Mouse (Mus musculus): ENCODE measurements around the gene Mrm1.
A peak's percentile ranks its signal among the peaks of the same experiment; 100 is the strongest.
"Not testable (repeated sequence)": the region's sequence is repeated elsewhere in the genome, so short reads cannot be mapped to it uniquely, and the experiment has no call there.

Mrm1 gene

DNA sequence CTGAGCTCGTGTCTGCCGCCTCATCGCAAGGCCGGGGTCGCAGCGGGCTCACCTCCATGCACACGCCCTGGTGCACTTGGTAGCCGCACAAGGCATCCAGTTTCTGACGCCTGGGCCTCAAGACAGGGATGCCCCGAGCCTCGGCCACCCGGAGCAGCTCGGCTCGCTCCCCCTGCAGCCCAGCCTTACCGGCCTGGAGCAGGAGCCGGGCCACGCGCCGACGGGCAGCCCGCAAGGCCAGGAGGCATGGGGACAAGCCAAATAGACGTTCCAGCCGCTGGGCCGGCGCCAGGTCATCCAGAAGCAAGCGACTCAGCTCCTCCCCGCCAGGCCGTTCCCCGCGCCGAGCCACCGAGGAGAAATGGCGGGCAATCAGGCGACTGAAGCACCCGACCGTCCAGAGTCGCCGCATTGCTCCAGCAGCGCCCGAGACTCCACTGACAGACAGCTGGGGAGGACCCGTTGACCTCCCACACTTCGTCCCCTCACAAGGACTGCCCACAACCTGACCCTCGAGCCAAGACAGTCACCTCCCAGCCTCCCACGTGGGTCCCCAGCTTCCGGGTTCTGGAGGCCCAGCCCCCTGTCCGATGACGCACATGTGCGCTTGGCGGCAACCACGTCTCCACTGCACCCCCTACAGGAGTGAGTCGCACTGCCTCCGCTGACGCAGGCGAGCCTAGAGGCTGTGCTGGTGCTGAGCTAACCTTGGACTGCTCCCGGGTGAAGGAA lies at the start of gene Mrm1:
Gene Mrm1, minus strand, starts transcription at position 555 of the 732 bp plus-strand sequence.
- peak; percentile 90 for DNase-seq

DNA sequence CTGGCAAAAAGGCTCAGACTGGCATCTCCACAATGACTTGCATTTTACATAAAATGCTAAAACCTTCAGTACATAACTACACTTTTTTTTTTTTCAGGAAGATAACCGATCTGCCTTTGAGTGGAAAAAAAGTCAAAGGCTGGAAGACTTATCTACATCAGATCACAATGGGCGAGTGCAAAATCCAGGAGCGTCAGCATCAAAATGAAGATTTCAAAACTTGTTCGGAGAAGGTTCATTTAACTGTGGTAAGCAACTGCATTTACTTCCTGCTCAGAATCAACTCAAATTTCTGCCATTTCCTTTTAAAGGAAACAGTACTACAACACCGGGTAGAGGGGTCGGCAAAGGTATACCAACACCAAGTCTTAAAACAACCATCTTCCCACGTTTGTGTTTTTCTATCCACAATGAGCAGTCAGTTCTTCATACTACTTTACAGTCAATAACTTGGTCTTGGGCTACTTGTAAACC lies 49.5 kb upstream of the Mrm1 start:
- DNase-seq = no peak

DNA sequence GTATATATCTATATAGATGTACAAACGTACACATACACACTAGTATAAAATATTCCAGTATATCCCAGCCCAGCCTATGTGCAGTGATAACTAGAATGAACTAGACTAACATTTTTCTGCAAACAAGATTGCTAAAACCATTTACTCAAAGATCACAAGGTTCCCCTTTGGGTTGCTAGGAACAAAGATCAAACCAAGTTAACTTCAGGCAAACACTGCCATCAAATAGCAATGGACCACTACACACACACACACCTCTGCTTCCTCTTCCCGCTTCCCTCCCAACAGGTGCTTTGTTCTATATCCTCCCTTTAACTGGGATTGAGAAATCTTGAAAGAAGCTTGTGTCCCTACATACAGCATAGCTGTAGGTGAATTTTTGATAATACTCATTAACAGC lies 48.3 kb upstream of the Mrm1 start:
- DNase-seq = no peak

DNA sequence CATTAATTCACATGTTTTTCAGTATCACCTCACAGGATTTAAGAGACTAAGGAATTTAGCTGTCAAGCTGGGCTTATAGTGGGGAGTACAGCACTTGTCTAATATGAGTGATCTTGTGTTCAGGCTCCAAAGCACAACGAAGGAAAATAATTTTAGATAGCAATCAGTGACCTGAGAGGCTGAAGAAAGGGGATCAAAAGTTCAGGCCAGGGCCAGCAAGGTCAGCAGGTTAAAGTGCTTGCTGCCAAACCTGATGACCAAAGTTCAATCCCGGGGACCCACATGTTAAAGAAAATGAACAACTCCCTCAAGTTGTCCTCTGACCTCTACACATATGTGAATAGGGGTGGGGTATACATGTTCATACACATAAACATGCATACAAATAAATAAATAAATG lies 46.0 kb upstream of the Mrm1 start:
- no peak for DNase-seq

DNA sequence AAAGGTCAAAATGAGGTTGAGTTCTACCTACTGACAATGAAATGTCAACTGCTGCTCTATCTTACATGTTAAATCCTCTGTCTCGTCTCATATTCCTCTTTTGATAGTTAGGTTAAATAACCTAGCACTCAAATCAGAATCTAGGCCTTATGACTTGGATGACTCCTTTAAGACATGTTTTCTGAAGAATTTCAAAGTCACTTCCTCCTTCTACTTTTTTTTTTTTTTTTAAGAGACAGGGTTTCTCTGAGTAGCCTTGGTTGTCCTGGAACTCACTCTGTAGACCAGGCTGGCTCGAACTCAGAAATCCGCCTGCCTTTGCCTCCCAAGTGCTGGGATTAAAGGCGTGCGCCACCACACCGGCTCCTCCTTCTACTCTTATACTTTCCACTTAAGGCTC lies 36.0 kb upstream of the Mrm1 start:
- no peak for DNase-seq

DNA sequence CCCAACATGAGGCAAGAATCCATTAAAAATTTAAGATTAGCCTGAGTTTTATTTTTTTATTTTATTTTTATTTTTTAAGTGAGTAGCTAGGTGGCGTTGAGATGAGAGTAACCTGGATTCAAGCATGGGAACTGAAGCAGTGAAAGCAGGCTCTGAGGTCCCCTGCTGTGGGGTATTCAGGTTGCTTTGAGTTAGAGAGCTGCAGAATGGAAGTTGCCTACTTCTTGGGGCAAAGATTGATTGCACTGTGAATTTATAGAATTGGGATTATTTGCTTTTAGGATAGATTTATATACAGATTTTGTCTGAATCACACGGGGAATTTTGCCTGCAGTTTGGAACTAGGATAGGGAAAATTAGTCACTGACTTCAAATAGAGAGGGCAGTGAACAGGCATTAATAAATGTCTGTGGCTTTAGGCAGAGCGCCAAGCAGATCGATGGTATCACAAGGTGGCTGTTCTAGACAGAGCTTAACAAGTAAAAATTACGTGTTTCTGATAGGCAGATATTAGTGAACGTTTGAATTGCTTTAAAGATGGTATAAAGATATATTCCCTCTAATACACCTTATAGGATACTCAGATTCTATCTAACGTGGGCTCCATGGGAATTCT lies 28.3 kb upstream of the Mrm1 start:
- no peak for DNase-seq

DNA sequence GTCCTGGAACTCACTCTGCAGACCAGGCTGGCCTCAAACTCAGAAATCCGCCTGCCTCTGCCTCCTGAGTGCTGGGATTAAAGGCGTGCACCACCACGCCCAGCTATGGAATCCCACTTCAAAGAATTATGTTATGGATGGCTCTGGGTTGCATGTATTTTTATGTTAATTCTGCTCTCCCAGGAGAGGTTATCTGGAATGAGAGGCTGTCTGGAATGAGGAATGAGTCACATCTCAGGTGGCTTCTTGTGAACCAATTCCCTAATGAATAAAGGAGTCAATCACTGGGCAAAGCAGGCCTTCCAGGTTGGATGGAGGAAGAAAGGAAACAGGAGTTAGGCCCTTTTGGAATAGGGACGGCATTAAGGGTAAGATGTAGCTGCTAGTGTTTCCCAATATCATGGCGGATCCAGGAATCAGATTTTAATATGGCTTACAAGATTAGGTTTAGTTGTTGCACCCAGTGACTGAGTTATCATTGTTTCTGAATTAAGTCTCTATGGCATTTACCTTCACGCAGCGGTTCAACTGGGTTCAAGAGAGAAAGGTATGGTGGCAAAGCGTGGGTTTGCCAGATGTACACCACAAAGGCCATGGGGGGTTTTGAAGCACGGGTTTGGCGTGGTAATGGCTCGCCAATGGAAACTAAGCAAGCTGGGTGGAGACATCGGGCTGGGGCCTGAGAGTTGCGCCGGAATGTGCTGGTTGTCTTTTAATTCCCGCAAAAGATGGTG lies 27.6 kb upstream of the Mrm1 start:
- no peak for DNase-seq

DNA sequence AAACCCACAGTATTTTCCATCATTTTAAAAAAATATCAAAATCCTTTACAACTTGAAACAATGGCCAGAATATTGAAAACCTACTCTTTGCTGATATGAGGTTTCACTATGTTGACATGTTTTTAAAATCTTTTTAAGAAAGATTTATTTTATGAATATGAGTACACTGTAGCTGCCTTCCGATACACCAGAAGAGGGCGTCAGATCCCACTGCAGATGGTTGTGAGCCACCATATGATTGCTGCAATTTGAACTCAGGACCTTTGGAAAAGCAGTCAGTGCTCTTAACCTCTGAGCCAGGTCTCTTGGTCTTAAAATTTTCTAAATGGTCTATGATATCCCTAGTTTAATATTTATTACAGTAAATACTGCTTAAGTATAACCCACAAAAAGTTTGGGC lies 20.0 kb upstream of the Mrm1 start:
- DNase-seq = no peak

DNA sequence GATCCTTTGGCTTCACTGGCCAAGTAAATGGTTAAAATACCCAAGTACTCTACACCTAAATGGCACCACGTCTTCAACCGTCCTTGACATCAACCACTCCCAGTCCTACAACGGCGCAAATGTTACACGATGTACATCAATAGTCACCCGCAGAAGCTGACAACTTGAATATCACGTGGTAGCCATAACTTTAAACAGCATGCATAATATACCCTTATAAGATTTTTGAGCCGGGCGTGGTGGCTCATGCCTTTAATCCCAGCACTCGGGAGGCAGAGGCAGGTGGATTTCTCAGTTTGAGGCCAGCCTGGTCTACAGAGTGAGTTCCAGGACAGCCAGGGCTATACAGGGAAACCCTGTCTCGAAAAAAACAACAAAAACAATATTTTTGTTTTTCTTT lies 10.2 kb upstream of the Mrm1 start:
- not testable (repeated sequence) for DNase-seq

DNA sequence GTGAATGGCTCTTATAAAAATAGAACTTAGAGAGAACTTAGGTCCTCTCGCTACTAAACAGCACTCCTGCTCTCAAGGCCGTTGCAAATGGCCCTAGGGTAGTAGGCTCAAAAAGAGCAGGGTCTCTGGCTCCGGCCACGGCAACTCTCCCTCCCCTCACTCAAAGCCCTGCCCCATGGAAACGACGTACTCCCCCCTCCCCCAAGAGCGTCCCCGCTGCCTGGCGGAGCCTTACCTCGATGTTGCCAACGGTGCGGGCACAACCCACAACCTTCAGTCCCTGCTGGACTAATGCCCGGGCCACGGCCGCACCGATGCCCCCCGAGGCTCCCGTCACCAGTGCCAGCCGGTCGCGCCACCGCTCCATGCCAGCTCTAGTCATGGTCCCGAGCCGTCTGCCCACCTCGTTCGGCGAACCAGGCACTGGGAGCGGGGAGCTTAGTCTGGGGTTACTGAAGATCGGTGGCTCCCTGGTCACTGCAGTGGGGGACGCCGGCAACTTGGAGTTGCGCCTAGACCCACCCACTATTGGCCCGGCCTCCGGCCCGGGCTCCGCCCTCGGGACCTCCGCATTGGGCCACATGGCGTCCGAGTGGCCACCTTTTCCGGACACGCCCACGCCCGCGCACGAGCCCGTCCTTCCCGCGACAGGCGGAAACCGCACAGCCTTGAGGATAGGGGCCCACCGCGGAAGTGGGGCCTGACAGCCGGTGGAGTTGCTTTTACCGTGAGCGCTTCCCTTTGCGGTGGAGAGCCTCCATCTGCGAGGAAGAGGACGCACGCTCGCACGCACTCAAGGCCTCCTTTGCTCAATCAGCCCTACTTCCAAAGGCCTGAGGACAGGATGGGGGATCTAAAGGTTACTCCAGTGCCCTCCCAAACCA lies 9.4 kb upstream of the Mrm1 start, which contains the start of gene Dhrs11:
Gene Dhrs11, minus strand, starts transcription at position 479 of the 884 bp plus-strand sequence.
- DNase-seq = peak; percentile 83

DNA sequence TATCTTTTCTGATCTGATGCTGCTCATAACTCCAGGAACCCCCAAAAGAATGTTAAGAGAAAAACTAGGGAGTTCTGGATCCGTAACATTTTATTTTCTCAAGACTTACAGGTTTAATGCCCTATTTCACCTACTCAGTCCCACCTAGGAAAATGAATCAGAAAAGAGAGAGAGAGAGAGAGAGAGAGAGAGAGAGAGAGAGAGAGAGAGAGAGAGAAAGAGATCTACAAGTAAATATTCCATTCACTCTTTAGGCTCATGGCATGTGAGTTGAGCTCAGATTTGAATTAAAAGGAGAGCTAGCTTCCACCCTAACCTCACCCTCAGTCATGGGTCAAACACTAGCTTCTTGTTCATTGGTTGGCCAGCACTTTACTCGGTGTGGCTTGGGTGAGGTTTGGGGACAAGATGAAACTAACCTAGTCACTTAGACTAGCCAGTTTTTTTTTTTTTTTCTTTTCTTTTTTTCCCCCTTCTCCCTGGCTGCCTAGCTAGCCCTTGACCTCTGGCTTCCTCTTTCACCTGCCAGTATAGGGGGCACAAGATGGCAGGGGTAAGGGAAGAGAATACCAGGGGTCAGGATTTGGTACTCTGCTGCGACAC lies 8.7 kb upstream of the Mrm1 start:
- no peak for DNase-seq

DNA sequence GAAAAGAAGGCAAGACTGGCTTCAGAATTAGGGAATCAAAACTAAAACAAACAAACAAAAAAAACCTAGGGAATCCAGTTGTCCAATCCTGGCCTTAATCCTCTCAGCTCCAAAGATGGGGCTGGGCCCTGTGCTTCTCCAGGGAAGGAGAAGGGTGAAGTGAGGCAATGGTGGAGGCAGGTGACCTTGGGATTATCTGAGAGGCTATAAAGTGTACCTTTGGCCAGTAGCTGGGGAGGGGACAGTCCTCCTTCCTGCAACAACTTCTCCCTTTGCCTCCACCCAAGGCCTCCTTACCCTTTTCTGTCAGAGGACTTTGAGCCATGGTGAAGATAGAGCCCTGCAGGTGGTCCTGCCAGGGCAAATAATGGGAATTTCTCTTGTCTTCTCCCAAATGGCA lies 8.2 kb upstream of the Mrm1 start:
- DNase-seq = no peak

DNA sequence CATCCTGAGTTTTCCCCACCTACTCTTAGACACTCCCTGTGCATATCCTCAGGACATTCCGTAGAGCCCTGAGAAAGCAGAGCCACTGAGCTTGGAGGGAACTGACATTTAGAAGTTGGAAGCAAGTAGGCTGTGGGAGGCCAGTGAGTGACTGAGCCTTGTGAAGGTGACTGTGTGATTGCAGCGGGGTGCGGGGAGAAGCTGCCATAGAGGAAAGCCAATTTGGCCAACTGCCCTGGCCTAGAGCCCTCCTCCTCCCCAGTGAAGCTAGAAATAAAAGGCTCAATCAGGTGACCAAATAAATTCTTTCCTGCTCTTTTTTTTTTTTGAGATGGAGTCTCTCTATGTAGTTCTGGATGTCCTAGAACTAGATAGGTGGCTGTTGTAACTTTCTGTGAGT lies 6.9 kb upstream of the Mrm1 start:
- DNase-seq = peak; percentile 41

DNA sequence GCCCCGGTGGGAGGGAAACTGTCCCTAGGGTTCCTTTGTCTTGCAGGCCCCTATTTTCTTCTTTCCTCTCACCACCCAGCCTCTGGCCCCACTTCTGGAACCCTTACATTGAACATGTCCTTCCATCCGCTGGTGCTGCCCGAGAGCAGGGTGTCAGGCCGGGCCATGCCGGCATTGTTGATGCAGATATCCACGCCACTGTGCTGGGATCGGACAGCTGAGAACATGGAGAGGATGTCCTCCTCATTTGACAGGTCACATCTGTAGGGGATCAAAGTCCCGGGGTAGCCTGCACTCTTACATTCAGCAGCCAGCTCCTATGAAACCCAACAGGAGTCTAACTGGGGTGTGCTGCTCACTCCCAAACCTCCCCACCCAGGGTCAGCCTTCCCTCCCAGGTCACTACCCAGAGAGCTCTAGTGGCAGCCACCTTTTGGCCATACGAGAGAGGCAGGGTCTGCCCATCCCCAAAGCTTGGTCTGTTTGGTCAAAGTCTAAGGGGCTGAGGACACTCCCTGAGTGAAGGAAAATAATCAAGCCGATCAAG lies 6.0 kb upstream of the Mrm1 start:
- DNase-seq = no peak

DNA sequence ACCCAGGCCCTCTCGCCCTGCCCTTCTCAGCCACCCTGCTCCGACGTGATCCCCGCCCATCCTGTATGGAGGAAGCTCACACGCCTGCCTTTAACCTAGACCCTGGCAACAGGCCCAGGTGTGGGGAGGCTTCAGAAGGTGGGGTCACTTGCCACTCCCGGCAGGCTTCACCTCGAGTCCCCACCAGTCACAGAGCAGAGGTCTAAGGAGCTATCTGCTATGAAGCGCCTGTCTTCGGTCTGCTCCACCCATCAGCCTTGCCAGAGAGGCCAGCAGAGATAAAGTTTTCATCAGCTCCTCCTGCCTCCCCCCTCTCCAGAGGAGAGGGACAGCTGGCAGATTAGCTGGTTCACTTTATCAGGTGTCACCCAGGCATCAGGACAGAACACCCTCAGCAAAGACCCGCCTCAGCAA lies 4.2 kb upstream of the Mrm1 start:
- no peak for DNase-seq

DNA sequence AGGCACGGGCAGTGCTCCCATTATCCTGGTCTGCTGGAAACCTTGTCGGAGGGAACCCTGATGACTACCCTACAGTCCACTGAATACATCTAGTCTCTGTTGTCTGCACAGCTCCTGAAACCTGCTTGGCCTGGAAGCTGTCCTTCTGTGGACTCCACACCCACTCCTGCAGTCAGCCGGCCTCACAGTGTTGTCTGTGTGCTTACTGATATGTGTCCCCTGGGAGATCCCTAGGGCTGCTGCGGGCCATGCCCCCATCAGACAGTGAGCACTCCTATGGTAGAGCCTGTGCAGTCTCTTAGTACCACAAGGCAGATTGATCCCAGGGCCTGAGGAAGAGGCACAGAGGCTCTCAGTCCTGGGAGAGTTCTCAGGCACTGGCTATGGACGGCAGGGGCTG lies 3.2 kb upstream of the Mrm1 start:
- no peak for DNase-seq

DNA sequence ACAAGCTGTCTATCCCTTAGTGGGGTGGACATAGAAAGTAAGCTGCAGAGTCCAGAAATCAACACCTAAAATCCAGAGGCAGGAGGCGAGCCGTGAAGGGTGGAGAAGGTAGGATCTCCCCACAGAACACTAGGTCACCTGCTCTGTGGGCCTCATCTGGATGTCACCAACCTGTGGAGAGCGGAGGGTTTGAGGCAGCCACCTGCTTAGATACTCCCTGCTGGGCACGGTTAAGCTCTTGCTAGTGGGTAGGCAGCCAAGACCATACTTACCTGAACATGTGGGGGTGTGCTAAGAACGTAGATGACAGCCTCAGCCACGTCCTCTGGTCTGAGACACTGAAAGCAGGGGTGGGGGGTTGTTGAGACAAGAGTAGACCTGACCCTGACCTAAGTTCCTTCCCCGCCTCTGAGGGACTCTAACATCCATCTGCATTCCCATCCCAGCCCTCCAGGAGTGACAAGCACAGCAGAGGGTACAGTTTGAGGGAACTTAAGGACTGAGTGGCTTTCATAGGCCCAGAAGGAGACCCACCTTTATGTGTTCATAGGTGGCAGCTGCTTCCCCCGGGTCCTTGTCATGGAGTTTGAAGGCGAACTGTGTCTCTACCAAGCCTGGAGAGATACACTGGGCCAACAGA lies 1.9 kb upstream of the Mrm1 start:
- no peak for DNase-seq

DNA sequence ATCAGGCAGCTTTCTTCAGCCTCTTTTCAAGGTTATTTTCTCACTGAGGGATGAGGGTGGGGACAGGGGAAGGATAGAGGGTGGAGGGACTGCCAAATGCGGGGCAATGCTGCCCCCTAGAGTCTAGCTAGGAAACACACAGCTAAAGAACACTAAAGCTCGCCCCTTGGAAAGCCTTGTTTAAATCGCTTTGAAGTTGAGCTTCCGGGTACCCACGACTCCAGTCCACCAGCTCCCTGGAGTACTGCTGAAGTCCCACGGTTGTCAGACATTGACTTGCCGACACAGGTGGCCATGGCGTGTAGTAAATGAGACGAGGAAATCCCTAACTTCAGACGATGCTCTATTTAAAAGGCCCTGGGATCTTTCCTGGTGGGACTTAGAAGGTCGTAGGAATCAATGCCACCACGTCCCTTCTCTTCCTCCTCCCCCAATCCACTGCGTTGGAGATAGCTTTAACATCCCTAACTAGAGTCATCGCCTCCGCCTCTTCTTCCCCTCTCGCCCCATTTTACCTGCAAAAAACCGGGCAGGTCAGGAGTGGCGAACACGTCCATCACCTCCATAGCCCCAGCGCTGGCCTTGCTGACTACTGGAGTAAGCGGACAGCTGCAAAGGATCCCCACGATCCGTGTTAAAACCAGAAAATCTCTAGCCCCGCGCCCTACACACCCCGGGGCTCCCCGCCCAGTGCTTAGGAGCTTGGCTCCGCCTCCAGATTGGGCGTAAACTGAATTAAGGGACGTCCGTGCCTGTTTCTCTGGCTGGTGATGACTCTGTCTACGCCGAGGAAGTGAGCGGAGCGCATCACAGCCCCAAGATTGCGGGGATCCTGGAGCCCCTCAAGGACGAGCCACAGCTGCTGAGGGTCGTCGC lies 992 bp downstream of the Mrm1 start:
- DNase-seq = peak; percentile 62

DNA sequence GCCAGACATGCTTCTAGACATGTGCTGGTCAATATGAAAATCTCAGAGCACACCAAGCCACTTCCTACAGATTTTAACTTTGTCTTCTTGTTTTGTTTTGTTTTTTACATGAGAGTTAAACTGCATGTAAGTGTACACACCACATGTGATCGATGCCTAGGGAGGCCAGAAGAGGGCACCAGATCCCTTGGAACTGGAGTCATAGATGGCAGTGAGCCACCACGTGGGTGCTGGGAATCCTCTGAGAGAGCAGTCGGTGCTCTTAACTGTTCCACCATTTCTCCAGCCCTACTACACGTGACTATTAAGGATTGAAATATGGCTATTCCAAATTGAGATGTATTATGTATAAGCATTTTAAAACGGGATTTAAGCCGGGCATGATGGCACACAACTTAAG lies 2.0 kb downstream of the Mrm1 start:
- DNase-seq = no peak

DNA sequence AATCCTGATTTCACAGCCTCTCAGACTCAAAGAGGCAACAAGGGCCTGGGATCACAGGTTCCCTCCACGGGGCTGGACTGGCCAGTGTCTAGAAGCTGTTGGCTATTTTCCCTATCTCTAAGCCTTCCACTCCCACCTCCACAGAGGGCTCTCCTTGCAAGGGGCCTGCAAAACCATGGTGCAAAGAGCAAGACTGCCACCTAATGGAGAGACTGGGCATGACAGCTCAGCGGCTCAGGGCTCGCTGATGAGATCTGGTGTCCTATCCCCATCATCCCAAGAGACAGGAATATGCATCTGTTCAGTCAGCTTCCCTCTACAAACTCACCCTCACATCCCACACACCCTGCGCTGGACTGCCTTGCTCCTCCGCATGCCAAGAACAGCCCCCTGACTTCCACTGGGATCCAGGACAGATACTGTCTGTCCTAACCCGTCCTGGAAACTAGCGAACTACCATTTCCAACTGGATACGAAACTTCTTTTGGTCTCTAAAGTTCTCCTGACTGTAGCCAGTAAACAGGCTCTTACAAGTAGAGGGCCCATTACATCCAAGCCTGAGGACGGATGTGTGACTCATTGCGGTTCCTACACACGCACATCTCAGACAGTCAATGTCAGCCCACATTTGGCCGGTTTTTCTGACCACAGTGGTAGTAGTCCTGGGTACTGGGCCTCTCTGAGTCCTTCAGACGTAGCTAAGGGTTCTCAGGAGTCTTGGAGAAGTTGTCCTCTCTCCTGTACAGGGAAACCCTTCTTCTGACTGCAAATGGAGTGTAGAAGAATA lies 5.4 kb downstream of the Mrm1 start:
- DNase-seq = peak; percentile 85
